Mouse (Mus musculus): ENCODE data around the gene Vipr2.

- no peak for TF ChIP-seq CTCF (IDR thresholded peaks at IDR 0.05; ENCODE audit: low read depth, low read length)
- no peak for TF ChIP-seq POLR2A (IDR thresholded peaks at IDR 0.05; ENCODE audit: extremely low read depth, insufficient read depth, low read length)
Measured at GRCm38 (mm10) chr12:116101945-116102344, 24.4 kb downstream of the Vipr2 start.

Measured in liver, adult 2 months (tissue).